Mouse (Mus musculus) A20 (cell line): ENCODE data around the gene Nbl1.

Source experiments
- DNase-seq: peaks from one replicate; pipeline ENCODE4 v3.0.0-alpha.2; 2011; ENCODE audit warnings: low read depth, low spot score

The Nbl1 gene

DNA sequence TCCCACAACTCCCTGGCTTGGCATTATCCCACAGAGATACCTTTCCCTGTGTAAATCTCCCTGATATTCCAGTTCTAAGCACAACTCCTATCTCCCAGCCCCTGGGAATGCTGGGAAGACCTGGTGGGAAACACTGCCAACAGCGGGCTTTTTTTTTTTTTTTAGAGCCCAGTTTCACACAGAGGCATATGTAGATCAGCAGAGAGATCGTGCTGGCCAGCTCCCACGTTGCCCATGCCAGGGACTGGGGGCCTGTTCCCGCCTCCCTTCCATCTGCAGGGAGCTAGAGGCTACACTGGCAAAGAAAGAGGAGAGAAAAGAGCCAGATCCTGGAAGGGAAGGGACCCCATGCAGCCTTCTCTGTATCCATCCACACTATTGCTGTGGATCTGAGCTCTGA lies 24.5 kb downstream of the Nbl1 start:
- DNase-seq: no peak

DNA sequence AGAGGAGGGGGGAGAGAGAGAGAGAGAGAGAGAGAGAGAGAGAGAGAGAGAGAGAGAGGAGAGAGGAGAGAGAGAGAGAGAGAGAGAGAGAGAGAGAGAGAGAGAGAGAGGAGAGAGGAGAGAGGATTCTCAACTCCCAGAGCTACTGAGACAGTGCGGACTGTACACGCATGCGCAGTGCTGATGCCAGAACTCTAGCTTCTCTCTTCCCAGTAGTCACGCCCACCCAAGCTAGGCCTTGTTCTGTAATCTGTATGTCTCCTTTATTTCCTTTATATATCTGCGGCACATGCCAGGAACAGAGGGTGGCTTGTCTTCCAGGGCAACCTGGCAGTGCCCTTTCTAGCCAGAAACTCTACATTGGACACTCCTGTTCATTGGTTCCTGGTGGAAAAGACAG lies 28.0 kb downstream of the Nbl1 start:
- no peak for DNase-seq

DNA sequence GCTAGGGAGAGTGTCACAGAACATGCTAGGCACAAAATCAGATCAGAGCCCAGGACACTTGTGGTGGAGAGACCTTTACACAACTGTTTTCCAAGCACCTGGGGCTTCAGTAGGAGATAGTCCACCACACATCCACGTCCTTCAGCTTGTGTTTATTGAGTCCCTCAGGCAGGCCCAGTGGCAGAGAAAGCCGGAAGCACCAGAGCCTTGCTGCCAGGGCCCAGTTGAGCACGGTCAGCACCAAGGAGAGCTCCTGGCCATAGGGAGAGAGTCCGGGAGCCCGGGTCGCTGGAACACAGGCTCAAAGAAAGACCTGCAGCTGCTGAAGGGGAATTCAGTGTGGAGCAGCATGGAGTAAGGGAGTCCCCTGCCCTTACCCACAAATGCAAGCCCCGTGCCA lies 33.2 kb downstream of the Nbl1 start:
- DNase-seq: no peak

- DNase-seq: no peak
Observed at GRCm38 (mm10) chr4:139058029-139058428, 34.8 kb downstream of the Nbl1 start.

DNA sequence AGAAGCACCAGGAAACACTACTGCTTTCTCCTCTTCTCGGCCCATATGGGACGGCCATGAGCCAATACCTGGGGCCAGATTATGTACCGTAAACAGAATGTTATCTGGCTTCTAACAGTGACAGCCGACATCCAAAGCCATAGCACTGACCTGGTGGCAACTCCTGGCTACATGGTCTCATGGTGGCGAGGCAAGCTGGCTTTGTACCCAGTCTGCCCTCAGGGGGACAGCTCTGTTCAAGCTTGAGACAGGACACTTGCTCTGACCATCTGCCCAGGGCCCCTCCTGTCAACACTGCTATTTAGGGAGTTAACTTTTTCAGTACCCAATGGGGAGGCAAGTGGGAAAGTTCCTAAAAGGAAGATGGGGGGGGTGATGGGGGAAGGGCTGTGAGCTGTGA lies 35.5 kb downstream of the Nbl1 start:
- DNase-seq: no peak

DNA sequence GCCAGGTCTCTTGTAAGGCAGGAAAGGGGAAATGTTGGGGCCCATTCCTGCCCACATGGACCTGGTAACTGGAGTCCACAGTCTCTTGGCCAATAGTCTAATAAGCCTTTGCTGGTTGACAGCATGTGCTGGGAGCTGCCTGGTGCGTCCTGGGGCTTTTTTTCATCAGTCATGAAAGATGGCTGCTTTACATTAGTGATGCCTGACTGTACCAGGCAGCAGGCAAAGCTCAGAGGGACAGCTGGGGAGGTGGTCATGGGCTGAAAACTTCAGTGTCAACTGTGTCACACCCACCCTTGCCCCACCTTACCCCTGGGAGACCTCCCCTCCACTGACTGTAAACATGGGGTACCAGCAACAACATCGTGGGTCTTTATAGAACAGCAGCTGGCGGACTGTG lies 37.0 kb downstream of the Nbl1 start:
- DNase-seq: no peak

- no peak for DNase-seq
Observed at GRCm38 (mm10) chr4:139055336-139055735, 37.5 kb downstream of the Nbl1 start.

DNA sequence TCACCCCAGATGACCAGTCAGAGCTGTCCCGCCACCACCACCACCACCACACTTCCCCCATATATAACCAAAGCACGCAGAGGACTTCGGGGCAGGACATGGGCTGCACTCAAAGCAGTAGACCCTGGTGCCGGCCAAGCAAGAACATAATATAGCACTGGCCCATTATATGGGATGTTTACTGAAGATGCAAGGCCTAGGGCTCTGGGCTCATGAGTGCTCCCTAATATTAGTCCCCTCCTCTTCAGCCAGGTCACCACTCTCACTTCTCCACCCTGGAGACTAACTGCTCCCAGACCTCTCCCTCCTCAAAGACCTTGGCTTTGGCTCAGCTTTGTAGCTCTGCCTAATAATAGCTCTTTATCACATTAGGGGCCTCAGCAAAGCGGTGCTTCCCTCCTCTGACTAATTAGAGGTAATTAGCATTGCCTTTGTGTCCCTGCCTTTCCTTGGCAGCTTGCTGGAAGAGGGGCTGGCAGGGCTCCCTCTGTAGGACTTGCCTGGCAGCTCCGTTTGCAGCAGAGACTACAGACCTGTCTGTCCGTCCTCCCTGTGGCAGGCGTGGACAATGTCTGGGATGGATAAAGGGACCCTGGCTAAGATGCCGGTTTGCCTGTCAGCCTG lies 38.4 kb downstream of the Nbl1 start:
- no peak for DNase-seq

DNA sequence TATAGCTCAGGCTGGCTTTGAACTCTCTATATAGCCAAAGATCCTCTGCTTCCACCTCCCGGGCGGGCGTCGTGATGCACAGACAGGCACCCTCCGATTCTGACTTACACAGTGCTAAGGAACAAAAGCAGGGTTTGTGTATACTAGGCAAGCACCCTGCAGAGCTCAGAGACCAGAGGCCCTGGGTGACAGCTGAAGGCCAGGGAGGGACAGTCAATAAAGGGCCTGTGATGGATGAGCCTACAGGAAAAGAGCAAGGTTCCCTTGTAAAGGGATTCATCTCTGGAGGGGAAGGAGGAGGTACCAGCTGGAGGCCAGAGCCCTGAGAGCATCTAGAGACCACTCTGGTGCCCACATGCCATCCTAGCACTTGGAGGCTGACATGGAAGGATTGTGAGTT lies 39.4 kb downstream of the Nbl1 start:
- no peak for DNase-seq

GRCm38 (mm10) chr4:139052796-139053195 lies 40.0 kb downstream of the Nbl1 start:
- DNase-seq: no peak

DNA sequence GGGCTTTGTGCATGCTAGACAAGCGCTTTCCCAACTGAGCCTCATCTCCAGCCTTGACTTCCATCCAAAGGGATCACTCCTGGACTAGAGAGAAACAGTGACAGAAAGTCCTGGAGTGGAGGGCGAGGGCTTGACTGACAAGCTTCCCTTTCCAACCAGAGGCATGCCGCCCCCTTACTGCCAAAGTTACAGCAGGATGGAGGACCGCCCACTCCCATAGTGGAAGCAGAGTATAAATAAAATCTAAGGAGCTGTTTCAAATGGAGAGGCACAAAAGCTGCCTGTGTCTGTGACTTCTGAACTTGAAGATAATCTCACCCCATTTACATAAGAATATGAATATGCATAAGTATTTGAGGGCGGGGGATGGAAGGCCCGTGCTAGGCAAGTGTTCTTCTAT lies 44.3 kb downstream of the Nbl1 start:
- DNase-seq: no peak

DNA sequence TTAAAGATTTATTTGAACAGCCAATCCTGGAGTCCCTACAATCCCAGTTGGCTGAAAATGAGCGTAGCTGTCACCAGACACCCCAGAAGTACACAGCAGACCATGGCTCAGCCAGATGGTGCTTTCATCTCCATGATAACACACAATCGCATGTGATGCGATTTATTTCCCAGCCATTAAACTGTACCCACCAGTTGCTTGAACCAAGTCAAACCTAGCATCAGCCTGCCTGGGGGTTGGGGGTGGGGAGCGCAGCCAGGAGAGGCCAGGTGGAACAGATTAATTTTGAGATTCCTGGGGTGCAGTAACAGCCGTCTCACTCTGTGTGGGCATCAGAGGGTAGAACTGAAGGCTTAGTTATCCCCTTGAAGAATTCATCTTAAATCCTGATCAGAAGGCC lies 46.4 kb downstream of the Nbl1 start:
- DNase-seq: no peak

DNA sequence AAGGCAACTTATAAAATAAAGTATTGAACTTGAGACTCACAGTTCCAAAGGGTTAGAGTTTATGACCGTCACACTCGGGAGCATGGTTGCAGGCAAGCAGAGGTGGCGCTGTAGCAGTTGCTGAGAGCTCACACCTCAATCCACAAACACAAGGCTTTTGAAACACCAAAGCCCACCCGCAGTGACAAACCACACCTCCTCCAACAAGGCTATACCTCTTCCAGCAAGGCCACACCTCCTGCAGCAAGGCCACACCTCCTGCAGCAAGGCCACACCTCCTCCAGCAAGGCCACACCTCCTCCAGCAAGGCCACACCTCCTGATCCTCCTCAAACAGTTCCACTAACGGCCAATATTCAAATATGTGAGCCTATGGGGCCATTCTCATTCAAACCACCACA lies 48.2 kb downstream of the Nbl1 start:
- DNase-seq: no peak

DNA sequence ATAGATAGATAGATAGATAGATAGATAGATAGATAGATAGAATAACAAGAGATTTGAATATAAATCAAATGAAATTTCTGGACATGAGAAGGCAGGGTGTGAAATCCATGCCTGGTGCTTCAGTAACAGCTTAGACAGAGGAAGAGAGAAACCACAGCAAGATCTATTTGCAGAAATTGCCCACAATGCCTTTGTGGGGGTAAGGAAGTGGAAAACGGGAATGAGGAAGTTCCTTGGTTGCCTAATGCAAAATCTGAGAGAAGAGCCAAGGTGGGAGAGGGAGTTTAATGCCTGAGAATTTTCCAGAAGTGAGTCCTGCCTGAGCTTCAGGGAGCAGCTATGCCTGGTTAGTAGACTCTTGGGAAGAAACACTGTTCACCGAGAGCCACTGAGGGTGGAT lies 49.2 kb downstream of the Nbl1 start:
- DNase-seq: peak; percentile 14

GRCm38 (mm10) chr4:139042611-139043010 lies 50.2 kb downstream of the Nbl1 start:
- DNase-seq: no peak

GRCm38 (mm10) chr4:139040084-139040839 lies 52.5 kb downstream of the Nbl1 start:
- DNase-seq: no peak

DNA sequence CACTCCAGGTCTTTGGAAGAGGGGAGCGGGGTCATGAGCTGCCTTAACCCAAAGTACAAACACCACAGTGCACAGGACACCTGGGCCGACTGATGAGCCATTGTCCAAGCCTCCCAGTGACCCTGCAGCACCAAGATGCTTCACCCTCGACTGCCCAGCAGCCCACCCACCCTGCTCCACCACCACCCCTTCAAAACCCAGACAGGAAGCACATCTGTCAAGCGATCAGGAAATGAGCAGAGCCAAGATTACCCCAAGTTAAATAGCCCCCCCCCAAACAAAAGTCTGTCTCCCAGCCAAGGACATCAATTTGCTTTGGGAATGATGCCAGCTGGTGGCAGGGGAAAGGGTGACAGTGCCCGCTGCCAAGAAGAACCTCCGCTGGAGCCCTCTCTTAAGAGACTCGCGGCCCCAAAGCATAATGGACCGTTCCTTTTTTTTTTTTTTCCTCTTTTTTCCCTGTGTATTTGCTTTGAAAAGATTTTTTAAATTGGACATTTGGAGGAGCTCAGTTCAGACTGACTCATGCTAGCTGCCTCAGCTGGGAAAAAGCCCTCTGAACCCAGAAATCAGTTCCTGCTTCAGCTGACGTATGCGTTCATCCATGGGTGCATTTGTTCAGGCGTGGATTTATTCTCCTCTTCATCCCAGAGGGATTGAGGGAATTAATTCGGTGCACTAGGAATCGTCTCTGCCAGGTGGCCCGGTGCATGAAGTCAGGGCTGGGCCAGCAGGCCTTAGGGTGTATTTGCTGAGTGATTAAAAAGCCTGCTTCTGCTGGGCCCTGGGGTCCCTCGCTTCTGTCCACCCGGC lies 54.8 kb downstream of the Nbl1 start:
- DNase-seq: no peak

DNA sequence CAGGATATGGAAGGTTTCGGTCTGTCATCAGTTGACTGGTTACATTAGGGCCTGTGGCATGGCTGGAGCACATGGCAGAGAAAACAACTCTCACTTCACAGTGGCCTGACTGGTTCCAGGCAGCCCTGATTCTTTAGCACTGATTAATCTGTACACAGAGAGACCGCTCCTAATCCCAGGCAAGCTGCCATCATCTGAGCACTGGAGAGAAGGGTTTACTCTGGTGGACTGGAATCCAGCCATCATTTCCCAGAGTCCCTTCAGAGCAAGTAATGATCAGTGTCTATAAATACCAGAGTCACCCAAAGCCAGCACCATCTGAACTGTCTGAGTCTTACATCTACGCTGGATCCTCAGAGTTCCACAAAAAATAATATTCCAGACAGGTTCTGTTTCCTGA lies 57.0 kb downstream of the Nbl1 start:
- DNase-seq: no peak

- DNase-seq: no peak
Observed at GRCm38 (mm10) chr4:139034942-139035341, 57.9 kb downstream of the Nbl1 start.

- peak; percentile 42 for DNase-seq
Observed at GRCm38 (mm10) chr4:139034540-139034939, 58.3 kb downstream of the Nbl1 start.

GRCm38 (mm10) chr4:139034010-139034367 lies 58.8 kb downstream of the Nbl1 start:
- DNase-seq: no peak

- no peak for DNase-seq
Observed at GRCm38 (mm10) chr4:139033263-139034009, 59.4 kb downstream of the Nbl1 start.
